Mouse (Mus musculus) urinary bladder, postnatal 14 days (tissue): ENCODE data around the gene Olfr685.

Experiments used
- DNase-seq: peaks from one replicate; pipeline ENCODE4 v3.0.0; 2021; ENCODE audit warnings: low spot score

The Olfr685 gene

GRCm38 (mm10) chr7:105185912-105186311, at the start of gene Olfr685:
TSS of gene Olfr685 (minus strand) at chr7:105186012.
- no peak for DNase-seq

GRCm38 (mm10) chr7:105229386-105229785, 43.6 kb upstream of the Olfr685 start:
- DNase-seq: no peak

GRCm38 (mm10) chr7:105228138-105228537, 42.3 kb upstream of the Olfr685 start:
- no peak for DNase-seq

GRCm38 (mm10) chr7:105226703-105227102, 40.9 kb upstream of the Olfr685 start:
- no peak for DNase-seq

GRCm38 (mm10) chr7:105226072-105226471, 40.3 kb upstream of the Olfr685 start:
- DNase-seq: no peak

- no peak for DNase-seq
Observed at GRCm38 (mm10) chr7:105218281-105218680, 32.5 kb upstream of the Olfr685 start.

GRCm38 (mm10) chr7:105214761-105215160, 28.9 kb upstream of the Olfr685 start:
- DNase-seq: no peak

GRCm38 (mm10) chr7:105207385-105207784, 21.6 kb upstream of the Olfr685 start, which contains the start of gene Olfr686:
TSS of gene Olfr686 (minus strand) at chr7:105207485.
- DNase-seq: no peak

- no peak for DNase-seq
Observed at GRCm38 (mm10) chr7:105170773-105171172, 15.0 kb downstream of the Olfr685 start.

- no peak for DNase-seq
Observed at GRCm38 (mm10) chr7:105163553-105163952, 22.3 kb downstream of the Olfr685 start, which contains the start of gene Olfr684. TSS of gene Olfr684 (minus strand) at chr7:105163653.

- no peak for DNase-seq
Observed at GRCm38 (mm10) chr7:105146912-105147311, 38.9 kb downstream of the Olfr685 start, which contains the start of gene Olfr683. TSS of gene Olfr683 (minus strand) at chr7:105147012.

- no peak for DNase-seq
Observed at GRCm38 (mm10) chr7:105141275-105141674, 44.5 kb downstream of the Olfr685 start.
